Mouse (Mus musculus): ENCODE data around the gene Atg9b. TPM values are rescaled to one million over a fixed set of nuclear protein-coding genes. Genes with fewer than 3 reads are reported as not detected.

Atg9b gene
- polyA plus RNA-seq, 1 experiment from 2014 or later = 2.8 TPM

GRCm38 (mm10) chr5:24374216-24374615 lies 17.7 kb downstream of the Atg9b start:
- 58% methylated on average over 6 of the region's 6 CpGs for WGBS
- no peaks in the 10 kb centered on the region for H3K36me3 ChIP-seq
- no peaks in the 10 kb centered on the region for H3K4me1 ChIP-seq
- no peak overlapping the region for H3K4me2 ChIP-seq
- no peak overlapping the region for H3K9ac ChIP-seq
- no peaks in the 10 kb centered on the region for H3K27me3 ChIP-seq
- ATAC-seq (ENCODE audit: insufficient number of reproducible peaks, low FRiP score, low TSS enrichment, low read depth) = no peak
- H3K4me3 ChIP-seq = no peak overlapping the region
- no peaks in the 10 kb centered on the region for H3K9me3 ChIP-seq
- H3K27ac ChIP-seq = no peak overlapping the region

GRCm38 (mm10) chr5:24373807-24374206 lies 18.1 kb downstream of the Atg9b start:
- Histone ChIP-seq H3K4me2 (no peak overlapping the region), H3K27me3 (no peaks in the 10 kb centered on the region), H3K9ac (no peak overlapping the region), H3K4me1 (no peaks in the 10 kb centered on the region), H3K9me3 (no peaks in the 10 kb centered on the region), H3K36me3 (no peaks in the 10 kb centered on the region), H3K27ac (no peak overlapping the region), H3K4me3 (no peak overlapping the region)
- 72% methylated on average over 5 of the region's 5 CpGs for WGBS
- ATAC-seq (ENCODE audit: insufficient number of reproducible peaks, low FRiP score, low TSS enrichment, low read depth) = no peak

GRCm38 (mm10) chr5:24369767-24370166 lies 22.2 kb downstream of the Atg9b start:
- no peak for ATAC-seq (ENCODE audit: insufficient number of reproducible peaks, low FRiP score, low TSS enrichment, low read depth)
- Histone ChIP-seq H3K4me1 (no peaks in the 10 kb centered on the region), H3K4me3 (no peak overlapping the region), H3K4me2 (no peak overlapping the region), H3K27me3 (no peaks in the 10 kb centered on the region), H3K9me3 (no peaks in the 10 kb centered on the region), H3K9ac (no peak overlapping the region), H3K36me3 (no peaks in the 10 kb centered on the region), H3K27ac (no peak overlapping the region)
- 85% methylated on average over 9 of the region's 9 CpGs for WGBS

- Histone ChIP-seq H3K9ac (no peak overlapping the region), H3K27me3 (no peaks in the 10 kb centered on the region), H3K4me2 (no peak overlapping the region), H3K9me3 (no peaks in the 10 kb centered on the region), H3K4me3 (no peak overlapping the region), H3K27ac (no peak overlapping the region), H3K36me3 (no peaks in the 10 kb centered on the region), H3K4me1 (no peaks in the 10 kb centered on the region)
- 79% methylated on average over 9 of the region's 9 CpGs for WGBS
- no peak for ATAC-seq (ENCODE audit: insufficient number of reproducible peaks, low FRiP score, low TSS enrichment, low read depth)
Measured at GRCm38 (mm10) chr5:24366426-24366825, 25.5 kb downstream of the Atg9b start.

GRCm38 (mm10) chr5:24365528-24365927 lies 26.4 kb downstream of the Atg9b start:
- H3K4me1 ChIP-seq = peaks cover 3% of the 10 kb centered on the region; the same call in 1 of the 2 replicates
- no peak overlapping the region for H3K4me3 ChIP-seq
- H3K4me2 ChIP-seq = no peak overlapping the region
- no peaks in the 10 kb centered on the region for H3K36me3 ChIP-seq
- no peaks in the 10 kb centered on the region for H3K27me3 ChIP-seq
- no peaks in the 10 kb centered on the region for H3K9me3 ChIP-seq
- H3K9ac ChIP-seq = no peak overlapping the region
- 34% methylated on average over 5 of the region's 5 CpGs for WGBS
- no peak for ATAC-seq (ENCODE audit: insufficient number of reproducible peaks, low FRiP score, low TSS enrichment, low read depth)
- no peak overlapping the region for H3K27ac ChIP-seq

GRCm38 (mm10) chr5:24364963-24365362 lies 27.0 kb downstream of the Atg9b start:
- Histone ChIP-seq H3K36me3 (no peaks in the 10 kb centered on the region), H3K4me3 (no peak overlapping the region), H3K4me1 (peaks cover 3% of the 10 kb centered on the region; the same call in 1 of the 2 replicates), H3K27me3 (no peaks in the 10 kb centered on the region), H3K4me2 (no peak overlapping the region), H3K27ac (no peak overlapping the region), H3K9me3 (no peaks in the 10 kb centered on the region), H3K9ac (no peak overlapping the region)
- WGBS = 82% methylated on average over 10 of the region's 10 CpGs
- ATAC-seq (ENCODE audit: insufficient number of reproducible peaks, low FRiP score, low TSS enrichment, low read depth) = no peak

- Histone ChIP-seq H3K4me2 (no peak within 1 kb of the TSS), H3K9ac (no peak within 1 kb of the TSS), H3K4me3 (no peak within 1 kb of the TSS), H3K27ac (no peak within 1 kb of the TSS), H3K27me3 (no peaks in the 10 kb centered on the region), H3K36me3 (no peaks in the 10 kb centered on the region), H3K9me3 (no peaks in the 10 kb centered on the region), H3K4me1 (peaks cover 3% of the 10 kb centered on the region; the same call in 1 of the 2 replicates)
- ATAC-seq (ENCODE audit: insufficient number of reproducible peaks, low FRiP score, low TSS enrichment, low read depth) = no peak
- WGBS = 57% methylated on average over 12 of the region's 12 CpGs
Measured at GRCm38 (mm10) chr5:24364508-24364907, 27.4 kb downstream of the Atg9b start, which contains the start of gene Nos3. Gene Nos3, plus strand, starts transcription at chr5:24364810.

- H3K4me2 ChIP-seq = no peak overlapping the region
- no peak overlapping the region for H3K9ac ChIP-seq
- no peaks in the 10 kb centered on the region for H3K36me3 ChIP-seq
- no peak overlapping the region for H3K27ac ChIP-seq
- 50% methylated on average over 3 of the region's 3 CpGs for WGBS
- no peaks in the 10 kb centered on the region for H3K27me3 ChIP-seq
- ATAC-seq (ENCODE audit: insufficient number of reproducible peaks, low FRiP score, low TSS enrichment, low read depth) = no peak
- no peaks in the 10 kb centered on the region for H3K9me3 ChIP-seq
- H3K4me1 ChIP-seq = peaks cover 3% of the 10 kb centered on the region; the same call in 1 of the 2 replicates
- no peak overlapping the region for H3K4me3 ChIP-seq
Measured at GRCm38 (mm10) chr5:24364061-24364460, 27.9 kb downstream of the Atg9b start.

GRCm38 (mm10) chr5:24363467-24363866 lies 28.5 kb downstream of the Atg9b start:
- Histone ChIP-seq H3K9me3 (no peaks in the 10 kb centered on the region), H3K36me3 (no peaks in the 10 kb centered on the region), H3K4me2 (no peak overlapping the region), H3K27me3 (no peaks in the 10 kb centered on the region), H3K4me1 (peaks cover 3% of the 10 kb centered on the region; the same call in 1 of the 2 replicates), H3K4me3 (no peak overlapping the region), H3K9ac (no peak overlapping the region), H3K27ac (no peak overlapping the region)
- no peak for ATAC-seq (ENCODE audit: insufficient number of reproducible peaks, low FRiP score, low TSS enrichment, low read depth)
- 69% methylated on average over 2 of the region's 2 CpGs for WGBS

GRCm38 (mm10) chr5:24360792-24361454 lies 31.0 kb downstream of the Atg9b start:
- no peaks in the 10 kb centered on the region for H3K9me3 ChIP-seq
- peak; percentile 26; the same call in 1 of the 2 replicates for ATAC-seq (ENCODE audit: insufficient number of reproducible peaks, low FRiP score, low TSS enrichment, low read depth)
- 2% methylated on average over 7 of the region's 7 CpGs for WGBS
- peaks cover 4% of the 10 kb centered on the region; the same call in 1 of the 2 replicates for H3K27me3 ChIP-seq
- no peaks in the 10 kb centered on the region for H3K36me3 ChIP-seq
- no peak overlapping the region for H3K4me2 ChIP-seq
- H3K9ac ChIP-seq = no peak overlapping the region
- H3K4me3 ChIP-seq = no peak overlapping the region
- peaks cover 3% of the 10 kb centered on the region; the same call in 1 of the 2 replicates for H3K4me1 ChIP-seq
- H3K27ac ChIP-seq = no peak overlapping the region

GRCm38 (mm10) chr5:24357461-24357860 lies 34.5 kb downstream of the Atg9b start:
- H3K4me3 ChIP-seq = no peak overlapping the region
- H3K9me3 ChIP-seq = no peaks in the 10 kb centered on the region
- ATAC-seq (ENCODE audit: insufficient number of reproducible peaks, low FRiP score, low TSS enrichment, low read depth) = no peak
- H3K27me3 ChIP-seq = peaks cover 28% of the 10 kb centered on the region
- H3K9ac ChIP-seq = no peak overlapping the region
- H3K27ac ChIP-seq = no peak overlapping the region
- peaks cover 10% of the 10 kb centered on the region for H3K4me1 ChIP-seq
- WGBS = 10% methylated on average over 7 of the region's 7 CpGs
- H3K4me2 ChIP-seq = no peak overlapping the region
- no peaks in the 10 kb centered on the region for H3K36me3 ChIP-seq

- WGBS = 64% methylated on average over 4 of the region's 4 CpGs
- no peak overlapping the region for H3K4me3 ChIP-seq
Measured at GRCm38 (mm10) chr5:24356764-24357163, 35.2 kb downstream of the Atg9b start.

More at GRCm38 (mm10) chr5:24356764-24357163, 35.2 kb downstream of the Atg9b start:
- H3K9me3 ChIP-seq = no peaks in the 10 kb centered on the region
- no peaks in the 10 kb centered on the region for H3K36me3 ChIP-seq
- H3K27ac ChIP-seq = no peak overlapping the region
- no peak overlapping the region for H3K9ac ChIP-seq
- no peak overlapping the region for H3K4me2 ChIP-seq
- H3K4me1 ChIP-seq = peaks cover 17% of the 10 kb centered on the region
- ATAC-seq (ENCODE audit: insufficient number of reproducible peaks, low FRiP score, low TSS enrichment, low read depth) = no peak
- H3K27me3 ChIP-seq = peaks cover 31% of the 10 kb centered on the region

Measured in limb, embryonic 15.5 days (tissue).